In the genomic region with DNA sequence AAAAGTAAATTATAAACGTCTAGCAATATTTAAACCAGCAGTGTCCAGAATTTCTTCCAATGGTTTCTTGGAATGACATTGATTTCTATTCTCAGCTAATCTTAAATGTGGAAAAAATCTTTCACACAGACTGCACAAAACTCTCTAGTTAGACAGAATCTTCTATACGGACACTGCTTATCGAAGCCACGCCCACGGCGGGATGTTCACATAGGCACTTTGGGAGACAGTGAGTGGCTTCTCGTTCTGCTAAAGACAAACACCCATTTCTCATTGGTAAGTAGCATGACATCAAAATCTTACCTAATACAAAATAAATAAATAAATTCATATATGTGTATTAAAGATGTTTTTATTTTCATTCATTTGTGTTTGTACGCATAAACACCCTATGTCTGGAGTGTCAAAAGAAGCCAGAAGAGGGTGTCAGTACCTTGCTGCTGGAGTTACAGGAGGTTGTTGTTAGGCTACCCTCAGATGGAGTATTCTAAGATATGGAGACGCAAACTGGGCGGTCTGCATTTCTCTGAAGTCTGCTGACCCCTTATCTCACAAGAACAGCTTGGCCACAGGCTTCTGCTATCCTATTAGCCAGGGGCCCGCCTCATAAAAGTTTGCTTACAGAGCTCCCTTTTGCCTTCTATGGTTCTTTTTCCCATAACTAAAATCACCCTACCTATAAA, we compare ENCODE assay signal across 13 mouse cellular contexts. TPM values are rescaled to one million over a fixed set of nuclear protein-coding genes. Genes with fewer than 3 reads are reported as not detected.
DNase-seq lines count a peak whose midpoint lies in the region; ATAC-seq and TF ChIP-seq lines count a peak whose summit lies in the region.
"Had no signal": no experiment of that assay in that cellular context is flagged by ENCODE, and none has a peak within 500 bp of the region (broad histone marks: within the 10 kb centered on the region; RNA-seq: fewer than 3 reads in every experiment).

No protein-coding gene starts in this region.

- intact Hi-C loops in heart, postnatal 10 days (cut with DNase I) = no loop called here

- H3K9ac ChIP-seq in heart, embryonic 11.5 days (ENCODE audit: low read depth, low read length) = no peak overlapping the region
- H3K9ac ChIP-seq in forebrain, embryonic 15.5 days (replicated peaks) = no peak overlapping the region
- H3K9ac ChIP-seq: hindbrain, embryonic 15.5 days had no signal

- DNase-seq in heart, postnatal 10 days = no peak
- peak; percentile 92 for DNase-seq in liver
- DNase-seq in spleen, postnatal 10 days (ENCODE audit: low spot score in 2 of 2) = peak; percentile 47 to 81
- DNase-seq in cerebellum, adult 9-11 months = no peak
- no peak for DNase-seq in urinary bladder, adult 2 months (ENCODE audit: low spot score)
- DNase-seq: adrenal gland, postnatal 36 days; cerebellum, postnatal 10 days had no signal

- no peaks in the 10 kb centered on the region for H3K9me3 ChIP-seq in heart, embryonic 11.5 days (replicated peaks; ENCODE audit: control insufficient read depth, low read length)
- no peaks in the 10 kb centered on the region for H3K9me3 ChIP-seq in forebrain, embryonic 15.5 days
- H3K9me3 ChIP-seq: forebrain, embryonic 10.5 days; hindbrain, embryonic 15.5 days had no signal

- peaks cover 8% of the 10 kb centered on the region for H3K4me1 ChIP-seq in heart, embryonic 11.5 days (ENCODE audit: control insufficient read depth, insufficient read depth, low read length)
- H3K4me1 ChIP-seq in bone marrow, adult 2 months (ENCODE audit: control insufficient read depth, insufficient read depth, low read length) = peaks cover 4% of the 10 kb centered on the region
- H3K4me1 ChIP-seq in forebrain, embryonic 15.5 days = no peaks in the 10 kb centered on the region
- H3K4me1 ChIP-seq: forebrain, embryonic 10.5 days; hindbrain, embryonic 15.5 days had no signal

- peak overlapping the region; percentile 24; the same call in 1 of the 2 replicates for H3K4me2 ChIP-seq in heart, embryonic 11.5 days
- H3K4me2 ChIP-seq in forebrain, embryonic 15.5 days (replicated peaks) = no peak overlapping the region
- H3K4me2 ChIP-seq: hindbrain, embryonic 15.5 days had no signal

- no peaks in the 10 kb centered on the region for H3K27me3 ChIP-seq in heart, embryonic 11.5 days (ENCODE audit: control insufficient read depth, insufficient read depth, low read length)
- H3K27me3 ChIP-seq in forebrain, embryonic 15.5 days = no peaks in the 10 kb centered on the region
- H3K27me3 ChIP-seq: hindbrain, embryonic 15.5 days; Patski had no signal

- TF ChIP-seq CTCF in bone marrow, adult 2 months (IDR thresholded peaks at IDR 0.05; ENCODE audit: control insufficient read depth, insufficient read depth, low read length) = no peak

- no peaks in the 10 kb centered on the region for H3K36me3 ChIP-seq in heart, embryonic 11.5 days (ENCODE audit: control insufficient read depth, insufficient read depth, low read length)
- no peaks in the 10 kb centered on the region for H3K36me3 ChIP-seq in forebrain, embryonic 15.5 days
- H3K36me3 ChIP-seq: forebrain, embryonic 10.5 days; hindbrain, embryonic 15.5 days had no signal

- ATAC-seq in heart, embryonic 11.5 days (replicated peaks; ENCODE audit: insufficient number of reproducible peaks, low FRiP score, low TSS enrichment) = peak; percentile 93
- no peak for ATAC-seq in forebrain, embryonic 15.5 days (replicated peaks)
- ATAC-seq: Patski had no signal

- peak overlapping the region; percentile 81 for H3K27ac ChIP-seq in heart, embryonic 11.5 days (ENCODE audit: low read depth, low read length)
- H3K27ac ChIP-seq in bone marrow, adult 2 months (ENCODE audit: control insufficient read depth, insufficient read depth, low read depth, low read length, poor library complexity) = peak overlapping the region; percentile 93; the same call in 1 of the 2 replicates
- H3K27ac ChIP-seq in forebrain, embryonic 15.5 days (replicated peaks) = no peak overlapping the region
- H3K27ac ChIP-seq: forebrain, embryonic 10.5 days; hindbrain, embryonic 15.5 days had no signal

- 53% methylated on average over 11 of the region's 11 CpGs for WGBS in heart, embryonic 11.5 days (ENCODE audit: insufficient replicate concordance)
- 60% methylated on average over 11 of the region's 11 CpGs for WGBS in bone marrow, adult 2 months
- 93% methylated on average over 11 of the region's 11 CpGs for WGBS in forebrain, embryonic 15.5 days

- no peak for TF ChIP-seq POLR2A in bone marrow, adult 2 months (IDR thresholded peaks at IDR 0.05; ENCODE audit: borderline replicate concordance, control insufficient read depth, low read depth, low read length)

- H3K4me3 ChIP-seq in heart, embryonic 11.5 days (ENCODE audit: low read depth, low read length) = no peak overlapping the region
- H3K4me3 ChIP-seq in bone marrow, adult 2 months (replicated peaks; ENCODE audit: control insufficient read depth, low read depth, low read length) = no peak overlapping the region
- no peak overlapping the region for H3K4me3 ChIP-seq in forebrain, embryonic 15.5 days
- H3K4me3 ChIP-seq: forebrain, embryonic 10.5 days; hindbrain, embryonic 15.5 days had no signal

RNA-seq across cellular contexts. Expression of gene Gcnt1, which starts 49.5 kb away (rescaled TPM):
- 11.2 and 12.8 TPM in 2 replicates for polyA plus RNA-seq in heart, embryonic 11.5 days (2014; fragmentation: Nextera tagmentation; extraction: Ambion mirVana)
- 10 to 100 TPM; 11.4 to 13.6 TPM for total RNA-seq in heart, postnatal 10 days (2021)
- 26.3 and 26.6 TPM in 2 replicates for polyA plus RNA-seq in bone marrow, adult 2 months (2011; ENCODE audit: insufficient read depth, insufficient read length, low replicate concordance, missing spikeins)
- polyA plus RNA-seq in forebrain, embryonic 15.5 days (2015; fragmentation: Nextera tagmentation; extraction: Ambion mirVana) = 0.49 and 0.79 TPM in 2 replicates
- polyA plus RNA-seq in urinary bladder, adult 2 months (2012; rRNA removed) = 10.7 and 12.2 TPM in 2 replicates

Comparison
In these comparisons a context has a peak if more than half of its experiments do, and no peak if none do; other contexts are left out.
1. DNase-seq: peak in liver (single experiment) and spleen, postnatal 10 days (2 of 2); none in heart, postnatal 10 days (0 of 2), cerebellum, adult 9-11 months (single experiment) and urinary bladder, adult 2 months (single experiment).